Mouse (Mus musculus): ENCODE data around the gene Lactbl1.
A peak's percentile ranks its signal among the peaks of the same experiment; 100 is the strongest.

DNA sequence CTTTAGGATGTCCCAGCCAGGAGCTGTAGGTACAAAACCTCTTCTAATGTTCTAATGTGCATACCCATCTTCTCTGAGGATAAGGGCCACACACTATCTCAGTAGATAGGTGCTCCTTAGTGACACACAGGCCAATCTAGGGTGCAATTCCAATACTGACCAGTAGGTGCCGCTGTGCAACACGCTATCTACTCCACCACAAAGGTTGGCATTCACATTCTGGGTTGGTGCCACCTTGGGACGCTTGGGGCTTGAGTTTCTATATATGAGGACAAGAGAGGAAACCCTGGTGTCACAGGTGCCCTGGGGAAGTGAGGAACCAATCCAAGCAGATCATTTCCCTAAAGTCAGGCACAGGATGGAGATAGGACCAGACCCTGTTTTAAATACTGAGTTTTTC, 56.1 kb downstream of the Lactbl1 start:
- TF ChIP-seq EP300 (IDR thresholded peaks at IDR 0.05; ENCODE audit: insufficient read depth, low read depth, low read length) = peak; percentile 87
- no peak for TF ChIP-seq POLR2A (IDR thresholded peaks at IDR 0.05; ENCODE audit: insufficient read depth, low read depth, low read length)
- peak; percentile 99 for TF ChIP-seq CTCF (IDR thresholded peaks at IDR 0.05)
